Mouse (Mus musculus): ENCODE measurements around the gene Aifm1. TPM values are rescaled to one million over a fixed set of nuclear protein-coding genes. Genes with fewer than 3 reads are reported as not detected.
A peak's percentile ranks its signal among the peaks of the same experiment; 100 is the strongest.

Aifm1 gene
- total and polyA plus RNA-seq, 3 experiments, result 33.2 to 108 (median 92.8) TPM

DNA sequence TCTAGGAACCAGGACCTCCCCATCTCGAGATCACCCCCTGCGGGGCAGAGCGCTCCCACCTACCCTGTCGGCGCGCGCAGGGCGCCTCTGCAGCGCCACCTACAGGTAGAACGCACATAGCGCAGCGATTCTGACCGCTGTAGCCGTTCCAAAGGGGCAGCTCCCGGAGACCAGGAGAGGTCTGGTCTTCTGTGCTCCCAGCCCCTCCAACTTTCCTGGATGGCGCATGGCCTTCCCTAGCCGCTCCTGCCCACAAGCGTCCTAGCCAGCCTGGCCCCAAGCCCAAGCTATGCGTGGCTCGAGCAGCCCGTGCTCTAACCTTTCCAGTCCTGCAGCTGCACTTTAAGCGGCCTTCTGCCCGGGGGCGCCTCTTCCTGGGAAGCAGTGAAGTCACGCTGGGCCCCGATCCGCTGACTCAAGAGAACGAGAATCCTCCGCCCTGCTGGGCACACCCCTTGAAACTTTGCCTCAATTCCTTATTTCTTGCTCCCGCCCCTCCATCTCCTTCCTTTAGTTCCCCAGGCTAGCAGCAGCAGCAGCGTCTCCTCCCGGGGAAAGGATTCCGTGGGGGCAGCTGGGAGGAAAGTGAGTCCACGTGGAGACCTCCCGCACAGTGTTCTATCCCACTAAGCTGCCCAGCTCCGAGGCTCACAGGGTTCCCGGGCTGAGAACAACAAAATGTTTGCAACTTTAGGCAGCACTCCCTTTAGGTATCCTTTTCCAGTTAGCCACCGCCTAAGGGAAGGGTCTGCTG lies 50.4 kb downstream of the Aifm1 start, which contains the start of gene Elf4:
Elf4 (minus strand) TSS at position 379 of the 754 bp plus-strand sequence.
- H3K4me3 ChIP-seq, result peak within 1 kb of the TSS; percentile 41
- intact Hi-C loops (cut with DNase I), result loop anchor here (2.0 kb wide), 1 partner anchor 40 kb away; no protein-coding TSS in a partner anchor
- peak; percentile 77 to 83 for DNase-seq
- TF ChIP-seq EP300 (IDR thresholded peaks at IDR 0.05; ENCODE audit: insufficient read depth, low read depth, low read length), result no peak
- TF ChIP-seq POLR2A (IDR thresholded peaks at IDR 0.05; ENCODE audit: insufficient read depth, low read depth, low read length), result no peak
- TF ChIP-seq CTCF (IDR thresholded peaks at IDR 0.05), result no peak; the same call in none of the 2 replicates
- H3K36me3 ChIP-seq (ENCODE audit: control insufficient read depth, insufficient read depth, low read length), result no peaks in the 10 kb centered on the region
- no peaks in the 10 kb centered on the region for H3K27me3 ChIP-seq (ENCODE audit: control insufficient read depth, insufficient read depth, low read length)
- 22% methylated on average over 38 of the region's 38 CpGs for WGBS
- H3K9ac ChIP-seq (ENCODE audit: low read depth, low read length), result peak within 1 kb of the TSS; percentile 79
- peaks cover 1% of the 10 kb centered on the region for H3K4me1 ChIP-seq (ENCODE audit: control insufficient read depth, insufficient read depth, low read length)
- no peaks in the 10 kb centered on the region for H3K79me2 ChIP-seq (replicated peaks; ENCODE audit: control insufficient read depth, insufficient read depth, low read length)
- H3K27ac ChIP-seq, result peak within 1 kb of the TSS; percentile 31

DNA sequence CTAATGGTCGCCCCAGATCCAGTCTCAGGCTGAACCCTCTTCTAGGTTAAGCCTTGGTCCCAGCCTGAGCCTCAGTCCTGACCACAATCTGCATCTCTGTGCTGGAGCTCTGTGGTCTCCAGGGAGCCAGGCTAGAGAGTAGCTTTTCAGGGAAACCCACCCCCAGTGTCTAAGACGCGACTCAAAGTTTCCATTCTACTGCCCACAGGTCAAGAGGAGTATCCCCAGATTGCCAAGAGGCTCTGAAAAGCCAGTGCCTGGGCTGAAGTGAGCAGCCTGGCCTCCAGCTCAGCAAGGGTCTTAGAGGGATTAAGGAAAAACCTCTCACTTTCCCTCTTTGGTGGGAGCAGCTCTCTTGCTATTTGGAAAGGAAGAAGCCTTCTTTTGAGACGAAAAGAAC lies 51.1 kb downstream of the Aifm1 start:
- peaks cover under 1% of the 10 kb centered on the region; the same call in 1 of the 2 replicates for H3K4me1 ChIP-seq (ENCODE audit: control insufficient read depth, insufficient read depth, low read length)
- H3K27ac ChIP-seq, result no peak overlapping the region
- DNase-seq, result peak in 1 of 2 experiments; percentile 25
- peak overlapping the region; percentile 41 for H3K4me3 ChIP-seq
- TF ChIP-seq EP300 (IDR thresholded peaks at IDR 0.05; ENCODE audit: insufficient read depth, low read depth, low read length), result no peak
- TF ChIP-seq POLR2A (IDR thresholded peaks at IDR 0.05; ENCODE audit: insufficient read depth, low read depth, low read length), result no peak
- TF ChIP-seq CTCF (IDR thresholded peaks at IDR 0.05), result no peak
- WGBS, result 30% methylated on average over 4 of the region's 4 CpGs
- H3K27me3 ChIP-seq (ENCODE audit: control insufficient read depth, insufficient read depth, low read length), result no peaks in the 10 kb centered on the region
- H3K79me2 ChIP-seq (replicated peaks; ENCODE audit: control insufficient read depth, insufficient read depth, low read length), result no peaks in the 10 kb centered on the region
- H3K36me3 ChIP-seq (ENCODE audit: control insufficient read depth, insufficient read depth, low read length), result no peaks in the 10 kb centered on the region
- intact Hi-C loops (cut with DNase I), result loop anchor here (2.0 kb wide), 1 partner anchor 39 kb away; no protein-coding TSS in a partner anchor
- H3K9ac ChIP-seq (ENCODE audit: low read depth, low read length), result no peak overlapping the region

DNA sequence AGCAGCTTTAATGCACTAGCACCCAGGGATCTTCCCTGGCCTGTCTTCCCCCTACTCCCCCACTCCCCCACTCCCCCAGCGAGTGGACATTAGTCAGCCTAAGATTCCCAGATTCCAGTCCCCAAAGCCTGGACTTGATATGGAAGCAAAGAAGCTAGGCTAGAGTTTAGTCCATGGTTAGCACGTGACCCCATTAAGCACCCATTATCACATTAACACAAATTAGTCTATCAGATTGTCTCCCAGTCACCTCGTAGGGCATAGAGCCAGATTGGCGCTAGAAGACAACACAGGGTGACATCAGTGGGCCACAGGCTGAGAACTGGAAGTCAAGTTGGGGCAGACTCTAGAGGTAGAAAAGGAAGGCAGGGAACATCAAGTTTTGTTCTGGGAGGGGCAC lies 52.4 kb downstream of the Aifm1 start:
- H3K9ac ChIP-seq (ENCODE audit: low read depth, low read length), result no peak overlapping the region
- WGBS, result 62% methylated on average over 4 of the region's 4 CpGs
- no peak overlapping the region for H3K4me3 ChIP-seq

DNA sequence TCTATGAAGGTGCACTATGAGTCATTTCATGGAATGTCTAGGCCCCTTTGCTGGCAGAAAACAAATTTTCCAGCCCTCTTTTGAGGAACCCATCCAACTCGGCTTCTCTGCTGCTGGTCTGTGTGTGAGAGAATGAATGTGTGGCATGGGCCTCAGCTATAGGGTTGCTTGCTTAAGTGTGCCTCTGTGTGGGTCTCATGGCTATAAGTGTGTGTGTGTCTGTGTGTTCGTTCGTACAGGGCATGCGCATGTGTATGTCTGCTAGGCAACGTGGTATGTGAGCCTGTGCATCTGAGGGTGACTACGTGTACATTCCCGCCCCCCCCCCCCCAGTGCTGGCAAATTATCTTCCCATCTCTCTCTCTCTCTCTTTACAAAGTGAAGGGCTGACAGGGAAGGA lies 52.9 kb downstream of the Aifm1 start:
- H3K36me3 ChIP-seq (ENCODE audit: control insufficient read depth, insufficient read depth, low read length), result no peaks in the 10 kb centered on the region
- intact Hi-C loops (cut with DNase I), result no loop called here
- no peaks in the 10 kb centered on the region for H3K27me3 ChIP-seq (ENCODE audit: control insufficient read depth, insufficient read depth, low read length)
- DNase-seq, result no peak
- WGBS, result 89% methylated on average over 6 of the region's 7 CpGs
- H3K4me1 ChIP-seq (ENCODE audit: control insufficient read depth, insufficient read depth, low read length), result no peaks in the 10 kb centered on the region
- H3K79me2 ChIP-seq (replicated peaks; ENCODE audit: control insufficient read depth, insufficient read depth, low read length), result no peaks in the 10 kb centered on the region
- no peak overlapping the region for H3K27ac ChIP-seq
- no peak overlapping the region for H3K4me3 ChIP-seq
- H3K9ac ChIP-seq (ENCODE audit: low read depth, low read length), result no peak overlapping the region
- TF ChIP-seq EP300 (IDR thresholded peaks at IDR 0.05; ENCODE audit: insufficient read depth, low read depth, low read length) (no peak), POLR2A (IDR thresholded peaks at IDR 0.05; ENCODE audit: insufficient read depth, low read depth, low read length) (no peak), CTCF (IDR thresholded peaks at IDR 0.05) (no peak)

More for the DNA sequence above, 52.4 kb downstream of the Aifm1 start:
- H3K4me1 ChIP-seq (ENCODE audit: control insufficient read depth, insufficient read depth, low read length), result no peaks in the 10 kb centered on the region
- no peak overlapping the region for H3K27ac ChIP-seq
- intact Hi-C loops (cut with DNase I), result no loop called here
- no peak for TF ChIP-seq EP300 (IDR thresholded peaks at IDR 0.05; ENCODE audit: insufficient read depth, low read depth, low read length)
- no peak for TF ChIP-seq POLR2A (IDR thresholded peaks at IDR 0.05; ENCODE audit: insufficient read depth, low read depth, low read length)
- TF ChIP-seq CTCF (IDR thresholded peaks at IDR 0.05), result no peak
- no peaks in the 10 kb centered on the region for H3K27me3 ChIP-seq (ENCODE audit: control insufficient read depth, insufficient read depth, low read length)
- H3K36me3 ChIP-seq (ENCODE audit: control insufficient read depth, insufficient read depth, low read length), result no peaks in the 10 kb centered on the region
- DNase-seq, result no peak
- H3K79me2 ChIP-seq (replicated peaks; ENCODE audit: control insufficient read depth, insufficient read depth, low read length), result no peaks in the 10 kb centered on the region

DNA sequence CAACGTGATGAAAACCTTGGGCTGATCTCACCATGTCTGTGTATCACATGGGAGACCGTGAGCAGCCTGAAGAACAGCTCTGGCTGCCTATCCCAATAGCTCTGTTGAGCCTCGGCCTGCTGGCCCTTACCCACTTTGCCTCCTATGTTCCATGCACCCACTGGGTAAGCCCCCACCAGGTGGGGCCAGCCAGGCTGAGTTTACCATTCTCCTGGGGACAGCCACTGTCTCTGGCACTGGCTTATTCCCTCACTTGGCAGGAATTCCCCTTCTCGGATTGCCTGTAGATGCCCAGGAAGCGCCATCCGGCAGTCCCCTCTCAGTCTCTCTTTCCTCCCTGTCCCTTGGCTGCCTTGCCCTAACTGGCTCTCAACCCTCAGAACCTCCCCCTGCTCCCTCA lies 56.4 kb downstream of the Aifm1 start:
- WGBS, result 65% methylated on average over 6 of the region's 6 CpGs
- no peaks in the 10 kb centered on the region for H3K79me2 ChIP-seq (replicated peaks; ENCODE audit: control insufficient read depth, insufficient read depth, low read length)
- H3K27ac ChIP-seq, result no peak overlapping the region
- no peak overlapping the region for H3K4me3 ChIP-seq
- H3K4me1 ChIP-seq (ENCODE audit: control insufficient read depth, insufficient read depth, low read length), result no peaks in the 10 kb centered on the region; the same call in 1 of the 2 replicates
- intact Hi-C loops (cut with DNase I), result no loop called here
- no peaks in the 10 kb centered on the region for H3K27me3 ChIP-seq (ENCODE audit: control insufficient read depth, insufficient read depth, low read length)
- TF ChIP-seq CTCF (IDR thresholded peaks at IDR 0.05), result no peak
- TF ChIP-seq EP300 (IDR thresholded peaks at IDR 0.05; ENCODE audit: insufficient read depth, low read depth, low read length), result no peak
- TF ChIP-seq POLR2A (IDR thresholded peaks at IDR 0.05; ENCODE audit: insufficient read depth, low read depth, low read length), result no peak
- no peak overlapping the region for H3K9ac ChIP-seq (ENCODE audit: low read depth, low read length)
- H3K36me3 ChIP-seq (ENCODE audit: control insufficient read depth, insufficient read depth, low read length), result no peaks in the 10 kb centered on the region
- DNase-seq, result no peak

DNA sequence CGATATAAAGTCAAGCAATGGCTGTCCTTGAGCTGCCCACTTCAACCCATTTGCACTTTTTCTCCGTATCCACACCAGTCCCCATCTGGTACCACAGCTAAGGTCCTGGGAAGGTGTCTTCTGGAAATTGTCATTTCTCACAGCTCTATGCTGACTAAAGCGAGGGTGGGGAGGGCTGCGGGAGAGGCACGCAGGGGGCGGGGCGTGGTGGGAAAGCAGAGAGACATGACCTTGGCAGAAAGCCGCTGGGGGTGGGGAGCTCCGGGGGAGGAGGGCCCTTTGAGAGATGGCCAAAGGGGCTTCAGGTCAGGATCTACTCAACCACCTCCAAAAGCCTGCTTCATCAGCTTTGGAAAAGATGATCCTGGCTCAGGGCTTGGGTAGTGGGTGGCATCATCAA lies 58.3 kb downstream of the Aifm1 start:
- no peak overlapping the region for H3K4me3 ChIP-seq

More for the DNA sequence above, 58.3 kb downstream of the Aifm1 start:
- DNase-seq, result no peak
- Histone ChIP-seq H3K27me3 (ENCODE audit: control insufficient read depth, insufficient read depth, low read length) (no peaks in the 10 kb centered on the region), H3K36me3 (ENCODE audit: control insufficient read depth, insufficient read depth, low read length) (no peaks in the 10 kb centered on the region), H3K79me2 (replicated peaks; ENCODE audit: control insufficient read depth, insufficient read depth, low read length) (no peaks in the 10 kb centered on the region), H3K4me1 (ENCODE audit: control insufficient read depth, insufficient read depth, low read length) (no peaks in the 10 kb centered on the region; the same call in 1 of the 2 replicates), H3K9ac (ENCODE audit: low read depth, low read length) (no peak overlapping the region), H3K27ac (no peak overlapping the region)
- WGBS, result 36% methylated on average over 9 of the region's 9 CpGs
- TF ChIP-seq POLR2A (IDR thresholded peaks at IDR 0.05; ENCODE audit: insufficient read depth, low read depth, low read length) (no peak), EP300 (IDR thresholded peaks at IDR 0.05; ENCODE audit: insufficient read depth, low read depth, low read length) (no peak), CTCF (IDR thresholded peaks at IDR 0.05) (no peak)
- intact Hi-C loops (cut with DNase I), result loop anchor here (2.0 kb wide), 1 partner anchor 30 kb away; no protein-coding TSS in a partner anchor
